Mouse (Mus musculus) midbrain, embryonic 10.5 days (tissue): ENCODE results near the gene Zfp704. TPM values are rescaled to one million over a fixed set of nuclear protein-coding genes. Genes with fewer than 3 reads are reported as not detected.
"Not testable (repeated sequence)": the region's sequence is repeated elsewhere in the genome, so short reads cannot be mapped to it uniquely, and the experiment has no call there.

Experiments
- DNase-seq: peaks from one replicate; pipeline ENCODE4 v3.0.0-alpha.2; 2017; ENCODE audit warnings: low spot score
- H3K27ac ChIP-seq: fragments of 300-500 bp; sonication (generic); replicated peaks from 2 replicates; pipeline ENCODE4 v1.5.1; 2016; ENCODE audit warnings: mild to moderate bottlenecking
- H3K27me3 ChIP-seq: fragments of 300-500 bp; sonication (generic); 2 replicates; pipeline ENCODE4 v1.6.1; 2016; ENCODE audit warnings: low read depth, mild to moderate bottlenecking; ENCODE audit not compliant: poor library complexity, severe bottlenecking
- H3K36me3 ChIP-seq: fragments of 300-500 bp; sonication (generic); 2 replicates; pipeline ENCODE4 v1.6.1; 2016; ENCODE audit warnings: mild to moderate bottlenecking, moderate library complexity
- H3K4me1 ChIP-seq: fragments of 300-500 bp; sonication (generic); 2 replicates; pipeline ENCODE4 v1.6.1; 2016
- H3K4me3 ChIP-seq: fragments of 300-500 bp; sonication (generic); 2 replicates; pipeline ENCODE4 v1.5.1; 2016; ENCODE audit warnings: mild to moderate bottlenecking, moderate library complexity
- H3K9me3 ChIP-seq: fragments of 300-500 bp; sonication (generic); replicated peaks from 2 replicates; pipeline ENCODE4 v1.6.1; 2016; ENCODE audit warnings: mild to moderate bottlenecking
- WGBS: fragments of 180-500 bp; shearing (Covaris S2); methylation state at CpG from one replicate; pipeline ENCODE4 v1.1.7; 2016; 5-methylcytosine and 5-hydroxymethylcytosine counted together
- polyA plus RNA-seq: library from polyadenylated mRNA; unstranded; fragments of >200 nt; fragmentation: Nextera tagmentation; extraction: Ambion mirVana; gene quantifications from 2 replicates; pipeline ENCODE4 v1.2.1, GENCODE M21; 2016

Zfp704 gene
- polyA plus RNA-seq, 1 experiment from 2014 or later: 5.0 TPM

- peaks cover 8% of the 10 kb centered on the region; the same call in 1 of the 2 replicates for H3K4me1 ChIP-seq
- 0 out of 2 replicates have a peak, but pooled peaks cover 5% of the 10 kb centered on the region for H3K9me3 ChIP-seq
- 92% methylated on average over 4 of the region's 4 CpGs for WGBS
- no peak for DNase-seq
- H3K27me3 ChIP-seq: no peaks in the 10 kb centered on the region
- no peaks in the 10 kb centered on the region for H3K36me3 ChIP-seq
- H3K4me3 ChIP-seq: no peak overlapping the region
- H3K27ac ChIP-seq: no peak overlapping the region
These were observed 21.2 kb downstream of the Zfp704 start for GRCm38 (mm10) chr3:9588635-9589034.

- H3K36me3 ChIP-seq: no peaks in the 10 kb centered on the region
- DNase-seq: no peak
- WGBS: 95% methylated on average over 7 of the region's 7 CpGs
- peaks cover 8% of the 10 kb centered on the region; the same call in 1 of the 2 replicates for H3K4me1 ChIP-seq
- H3K27ac ChIP-seq: no peak overlapping the region
- 0 out of 2 replicates have a peak, but pooled peaks cover 5% of the 10 kb centered on the region for H3K9me3 ChIP-seq
- no peaks in the 10 kb centered on the region for H3K27me3 ChIP-seq
- H3K4me3 ChIP-seq: no peak overlapping the region
These were observed 22.6 kb downstream of the Zfp704 start for GRCm38 (mm10) chr3:9587304-9587703.

- H3K9me3 ChIP-seq: 0 out of 2 replicates have a peak, but pooled peaks cover 5% of the 10 kb centered on the region
- H3K27me3 ChIP-seq: no peaks in the 10 kb centered on the region
- WGBS: 94% methylated on average over 2 of the region's 2 CpGs
- H3K4me3 ChIP-seq: no peak overlapping the region
- DNase-seq: no peak
- peaks cover 9% of the 10 kb centered on the region for H3K4me1 ChIP-seq
- H3K27ac ChIP-seq: no peak overlapping the region
- H3K36me3 ChIP-seq: no peaks in the 10 kb centered on the region
These were observed 26.4 kb downstream of the Zfp704 start for GRCm38 (mm10) chr3:9583516-9583915.

- Histone ChIP-seq H3K27ac (no peak overlapping the region), H3K36me3 (no peaks in the 10 kb centered on the region), H3K9me3 (no peaks in the 10 kb centered on the region), H3K27me3 (no peaks in the 10 kb centered on the region), H3K4me3 (no peak overlapping the region), H3K4me1 (peaks cover 20% of the 10 kb centered on the region)
- no peak for DNase-seq
- WGBS: 95% methylated on average over 14 of the region's 14 CpGs
These were observed 28.7 kb downstream of the Zfp704 start for GRCm38 (mm10) chr3:9580952-9581798.

- Histone ChIP-seq H3K27me3 (no peaks in the 10 kb centered on the region), H3K9me3 (no peaks in the 10 kb centered on the region), H3K36me3 (no peaks in the 10 kb centered on the region), H3K4me3 (no peak overlapping the region), H3K27ac (no peak overlapping the region), H3K4me1 (peaks cover 27% of the 10 kb centered on the region)
- DNase-seq: no peak
- 88% methylated on average over 3 of the region's 3 CpGs for WGBS
These were observed 29.8 kb downstream of the Zfp704 start for GRCm38 (mm10) chr3:9580102-9580501.

DNA sequence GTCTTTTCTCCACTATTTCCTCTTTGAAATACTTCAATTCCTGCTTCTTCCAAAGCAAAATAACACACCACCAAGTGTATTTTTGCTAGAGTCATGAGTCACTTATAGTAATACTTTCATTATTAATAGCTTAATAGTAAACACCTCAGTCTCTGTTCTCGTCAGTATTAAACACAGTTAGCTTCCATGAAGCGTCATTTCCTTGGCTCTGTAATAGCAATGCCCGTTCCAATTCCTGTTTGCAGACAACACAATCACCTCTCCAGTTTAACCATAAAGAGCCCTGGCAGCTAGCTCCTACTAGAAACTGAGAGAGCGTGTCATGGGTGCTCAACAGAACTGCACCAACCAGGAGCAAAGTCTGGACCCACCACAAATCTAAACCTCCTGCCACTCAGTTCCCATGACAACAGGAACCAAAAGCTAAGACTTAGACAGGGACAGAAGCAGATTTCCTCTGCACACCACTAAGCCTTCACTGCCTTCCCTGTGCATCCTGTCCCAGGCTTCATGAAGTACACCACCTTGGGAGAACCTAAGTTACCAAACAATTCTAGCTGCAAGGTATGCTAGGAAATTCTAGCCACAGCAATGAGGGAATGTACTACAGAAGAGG is 30.7 kb downstream of the Zfp704 start:
- Histone ChIP-seq H3K9me3 (no peaks in the 10 kb centered on the region), H3K27me3 (no peaks in the 10 kb centered on the region), H3K27ac (no peak overlapping the region), H3K4me1 (peaks cover 35% of the 10 kb centered on the region), H3K4me3 (no peak overlapping the region), H3K36me3 (no peaks in the 10 kb centered on the region)
- DNase-seq: no peak
- WGBS: 83% methylated on average over 4 of the region's 4 CpGs

DNA sequence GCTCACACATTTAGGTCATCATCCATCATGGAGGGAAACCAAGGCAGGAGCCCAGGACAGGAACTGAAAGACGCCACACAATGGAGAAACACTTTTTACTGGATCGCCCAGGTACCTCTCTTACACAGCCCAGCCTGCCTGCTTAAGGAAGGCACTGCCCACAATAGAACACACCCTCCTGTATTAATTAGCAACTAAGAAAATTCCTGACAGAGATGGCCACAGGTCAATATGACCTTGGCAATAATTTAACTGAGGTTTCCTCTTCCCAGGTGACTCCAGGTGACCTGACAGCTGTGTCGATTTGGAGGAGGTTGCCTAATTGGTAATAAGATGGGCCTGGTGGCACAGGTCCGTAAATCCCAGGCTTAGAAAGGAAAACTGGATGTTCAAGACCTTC is 33.0 kb downstream of the Zfp704 start:
- Histone ChIP-seq H3K27me3 (no peaks in the 10 kb centered on the region), H3K36me3 (no peaks in the 10 kb centered on the region), H3K27ac (no peak overlapping the region), H3K9me3 (no peaks in the 10 kb centered on the region), H3K4me3 (no peak overlapping the region), H3K4me1 (peaks cover 38% of the 10 kb centered on the region)
- no peak for DNase-seq
- WGBS: 92% methylated on average over 4 of the region's 4 CpGs

GRCm38 (mm10) chr3:9574305-9574704 is 35.6 kb downstream of the Zfp704 start:
- peaks cover 36% of the 10 kb centered on the region for H3K4me1 ChIP-seq
- no peaks in the 10 kb centered on the region for H3K36me3 ChIP-seq
- no peak overlapping the region for H3K4me3 ChIP-seq
- peak overlapping the region; percentile 38 for H3K27ac ChIP-seq
- no peak for DNase-seq
- no peaks in the 10 kb centered on the region for H3K27me3 ChIP-seq
- WGBS: 58% methylated on average over 8 of the region's 8 CpGs
- no peaks in the 10 kb centered on the region; the same call in 1 of the 2 replicates for H3K9me3 ChIP-seq

GRCm38 (mm10) chr3:9573581-9573980 is 36.3 kb downstream of the Zfp704 start:
- Histone ChIP-seq H3K4me3 (no peak overlapping the region), H3K27me3 (no peaks in the 10 kb centered on the region), H3K27ac (no peak overlapping the region), H3K4me1 (peaks cover 33% of the 10 kb centered on the region), H3K36me3 (no peaks in the 10 kb centered on the region), H3K9me3 (no peaks in the 10 kb centered on the region; the same call in 1 of the 2 replicates)
- DNase-seq: no peak
- WGBS: 82% methylated on average over 6 of the region's 6 CpGs

GRCm38 (mm10) chr3:9572261-9572660 is 37.6 kb downstream of the Zfp704 start:
- H3K9me3 ChIP-seq: no peaks in the 10 kb centered on the region; the same call in 1 of the 2 replicates
- no peak for DNase-seq
- no peak overlapping the region for H3K27ac ChIP-seq
- H3K4me1 ChIP-seq: peaks cover 37% of the 10 kb centered on the region
- no peaks in the 10 kb centered on the region for H3K36me3 ChIP-seq
- H3K4me3 ChIP-seq: no peak overlapping the region
- no peaks in the 10 kb centered on the region for H3K27me3 ChIP-seq
- WGBS: 95% methylated on average over 8 of the region's 8 CpGs

DNA sequence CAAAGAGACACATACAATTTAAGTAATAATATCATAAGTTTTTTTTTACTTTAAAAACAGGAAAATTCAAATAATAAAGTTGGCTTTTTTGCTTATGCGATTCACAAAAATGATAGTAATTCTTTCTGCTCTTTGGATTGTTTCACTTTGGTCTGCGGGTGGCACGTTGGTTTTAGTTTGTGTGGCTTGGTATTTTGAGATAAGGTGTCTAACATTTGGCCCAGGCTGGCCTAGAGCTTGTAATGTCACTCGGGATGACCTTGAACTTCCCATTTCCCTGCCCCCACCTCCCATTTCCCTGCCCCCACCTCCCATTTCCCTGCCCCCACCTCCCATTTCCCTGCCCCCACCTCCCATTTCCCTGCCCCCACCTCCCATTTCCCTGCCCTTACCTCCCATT is 39.1 kb downstream of the Zfp704 start:
- Histone ChIP-seq H3K27me3 (no peaks in the 10 kb centered on the region), H3K4me3 (no peak overlapping the region), H3K9me3 (no peaks in the 10 kb centered on the region; the same call in 1 of the 2 replicates), H3K27ac (no peak overlapping the region), H3K4me1 (peaks cover 32% of the 10 kb centered on the region), H3K36me3 (no peaks in the 10 kb centered on the region)
- WGBS: 93% methylated on average over 4 of the region's 4 CpGs
- DNase-seq: no peak

- H3K27me3 ChIP-seq, H3K27ac ChIP-seq, DNase-seq, H3K36me3 ChIP-seq, H3K9me3 ChIP-seq, H3K4me3 ChIP-seq: not testable (repeated sequence)
- 95% methylated on average over 4 of the region's 4 CpGs for whole genome bisulfite sequencing
- peaks cover 26% of the 10 kb centered on the region for H3K4me1 ChIP-seq
These were observed 40.2 kb downstream of the Zfp704 start for GRCm38 (mm10) chr3:9569706-9570105.
